Mouse (Mus musculus) thymus, adult 2 months (tissue): Measurements from ENCODE around the gene Dennd1a.

Experiments
- CTCF ChIP-seq: fragments of 200-500 bp; IDR thresholded peaks from 2 replicates; pipeline ENCODE4 v1.5.1; 2012; ENCODE audit warnings: mild to moderate bottlenecking, control low read depth, low read length, moderate library complexity, borderline replicate concordance; ENCODE audit not compliant: control insufficient read depth, poor library complexity, insufficient read depth; ENCODE audit errors: extremely low read depth
- POLR2A ChIP-seq: fragments of 200-500 bp; IDR thresholded peaks from 2 replicates; pipeline ENCODE4 v1.6.1; 2012; ENCODE audit warnings: mild to moderate bottlenecking, low read length, control low read depth, moderate library complexity; ENCODE audit not compliant: control insufficient read depth, poor library complexity, insufficient read depth; ENCODE audit errors: extremely low read depth

- no peak for TF ChIP-seq CTCF
- no peak for TF ChIP-seq POLR2A
Measured at GRCm38 (mm10) chr2:38285781-38286432, 1.3 kb downstream of the Dennd1a start.
